Mouse (Mus musculus) heart, embryonic 16.5 days (tissue): ENCODE results near the gene Alox12b. TPM values are rescaled to one million over a fixed set of nuclear protein-coding genes. Genes with fewer than 3 reads are reported as not detected.

Experiments
- ATAC-seq: fragments of 200-750 bp; cut with Nextera tagmentation; replicated peaks from 2 replicates; pipeline ENCODE4 v1.8.0; 2017; ENCODE audit warnings: moderate number of reproducible peaks; ENCODE audit not compliant: insufficient read depth, low FRiP score; ENCODE audit errors: extremely low read depth
- H3K27ac ChIP-seq: fragments of 300-500 bp; sonication (generic); 2 replicates; pipeline ENCODE4 v1.5.1; 2014; ENCODE audit warnings: mild to moderate bottlenecking, low read length, control low read depth, moderate library complexity
- H3K27me3 ChIP-seq: fragments of 300-500 bp; sonication (generic); 2 replicates; pipeline ENCODE4 v1.6.1; 2014; ENCODE audit warnings: low read length, mixed read lengths; ENCODE audit not compliant: control insufficient read depth, insufficient read depth
- H3K36me3 ChIP-seq: fragments of 300-500 bp; sonication (generic); 2 replicates; pipeline ENCODE4 v1.6.1; 2014; ENCODE audit not compliant: control insufficient read depth, insufficient read depth
- H3K4me1 ChIP-seq: fragments of 300-500 bp; sonication (generic); 2 replicates; pipeline ENCODE4 v1.6.1; 2014; ENCODE audit warnings: low read length, mixed read lengths; ENCODE audit not compliant: control insufficient read depth, insufficient read depth
- H3K4me2 ChIP-seq: fragments of 300-500 bp; sonication (generic); 2 replicates; pipeline ENCODE4 v1.6.1; 2014; ENCODE audit warnings: low read depth, mild to moderate bottlenecking, control low read depth, low read length
- H3K4me3 ChIP-seq: fragments of 300-500 bp; sonication (generic); 2 replicates; pipeline ENCODE4 v1.5.1; 2014; ENCODE audit warnings: mild to moderate bottlenecking, control low read depth, low read length
- H3K9ac ChIP-seq: fragments of 300-500 bp; sonication (generic); 2 replicates; pipeline ENCODE4 v1.6.1; 2014; ENCODE audit warnings: low read length, control low read depth
- H3K9me3 ChIP-seq: fragments of 300-500 bp; sonication (generic); replicated peaks from 2 replicates; pipeline ENCODE4 v1.6.1; 2016; ENCODE audit warnings: low read length; ENCODE audit not compliant: control insufficient read depth
- WGBS: fragments of 180-500 bp; shearing (Covaris S2); extraction: QIAGEN DNeasy Blood & Tissue Kit; methylation state at CpG from one replicate; pipeline ENCODE4 v1.1.7; 2014; 5-methylcytosine and 5-hydroxymethylcytosine counted together
- polyA plus RNA-seq: library from polyadenylated mRNA; unstranded; fragments of >200 nt; fragmentation: Nextera tagmentation; extraction: Ambion mirVana; gene quantifications from 2 replicates; pipeline ENCODE4 v1.2.1, GENCODE M21; 2015

The Alox12b gene
- polyA plus RNA-seq, 1 experiment from 2014 or later, result not detected

DNA sequence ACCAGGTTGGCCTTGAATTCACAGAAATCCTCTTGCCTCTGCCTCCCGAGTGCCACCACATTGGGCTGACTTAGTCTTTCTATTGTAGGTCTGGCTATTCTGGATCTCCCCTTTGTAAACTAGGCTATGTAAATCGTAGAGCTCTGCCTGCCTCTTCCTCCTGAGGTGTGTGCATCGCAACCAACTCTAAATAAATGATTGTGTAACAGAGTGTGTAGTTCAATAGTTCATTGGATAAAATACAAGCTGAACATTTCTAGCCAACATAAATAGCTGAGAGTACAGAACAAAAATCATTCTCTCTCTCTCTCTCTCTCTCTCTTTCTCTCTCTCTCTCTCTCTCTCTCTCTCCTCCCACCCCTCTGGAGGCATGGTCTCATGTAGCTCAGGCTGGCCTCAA, 42.2 kb upstream of the Alox12b start:
- no peaks in the 10 kb centered on the region for H3K9me3 ChIP-seq
- H3K4me1 ChIP-seq, result peaks cover 25% of the 10 kb centered on the region
- ATAC-seq, result no peak
- H3K36me3 ChIP-seq, result peaks cover 3% of the 10 kb centered on the region
- H3K27me3 ChIP-seq, result no peaks in the 10 kb centered on the region
- no peak overlapping the region for H3K27ac ChIP-seq
- H3K4me3 ChIP-seq, result no peak overlapping the region
- WGBS, result 74% methylated on average over 3 of the region's 3 CpGs
- H3K9ac ChIP-seq, result no peak overlapping the region
- no peak overlapping the region for H3K4me2 ChIP-seq

DNA sequence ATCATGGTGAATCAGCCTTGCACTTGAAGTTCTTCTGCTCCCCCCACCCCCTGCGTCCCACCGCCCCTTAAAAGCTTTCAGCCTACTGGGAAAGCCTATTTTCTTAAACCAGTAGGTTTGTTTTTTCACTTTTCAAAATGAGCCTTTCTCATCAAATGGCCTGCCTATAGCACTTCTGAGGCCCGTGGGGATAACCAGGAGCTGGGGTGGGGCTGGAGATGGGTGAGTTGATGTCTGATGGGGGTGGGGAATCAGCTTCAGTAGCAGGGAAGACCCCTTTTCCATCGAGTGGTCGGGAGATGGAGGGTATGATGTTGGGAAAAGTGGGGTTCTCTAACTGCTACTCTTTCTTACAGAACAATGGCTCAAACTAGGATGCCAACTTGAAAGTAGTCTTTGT, 39.9 kb upstream of the Alox12b start:
- 54% methylated on average over 5 of the region's 5 CpGs for WGBS

DNA sequence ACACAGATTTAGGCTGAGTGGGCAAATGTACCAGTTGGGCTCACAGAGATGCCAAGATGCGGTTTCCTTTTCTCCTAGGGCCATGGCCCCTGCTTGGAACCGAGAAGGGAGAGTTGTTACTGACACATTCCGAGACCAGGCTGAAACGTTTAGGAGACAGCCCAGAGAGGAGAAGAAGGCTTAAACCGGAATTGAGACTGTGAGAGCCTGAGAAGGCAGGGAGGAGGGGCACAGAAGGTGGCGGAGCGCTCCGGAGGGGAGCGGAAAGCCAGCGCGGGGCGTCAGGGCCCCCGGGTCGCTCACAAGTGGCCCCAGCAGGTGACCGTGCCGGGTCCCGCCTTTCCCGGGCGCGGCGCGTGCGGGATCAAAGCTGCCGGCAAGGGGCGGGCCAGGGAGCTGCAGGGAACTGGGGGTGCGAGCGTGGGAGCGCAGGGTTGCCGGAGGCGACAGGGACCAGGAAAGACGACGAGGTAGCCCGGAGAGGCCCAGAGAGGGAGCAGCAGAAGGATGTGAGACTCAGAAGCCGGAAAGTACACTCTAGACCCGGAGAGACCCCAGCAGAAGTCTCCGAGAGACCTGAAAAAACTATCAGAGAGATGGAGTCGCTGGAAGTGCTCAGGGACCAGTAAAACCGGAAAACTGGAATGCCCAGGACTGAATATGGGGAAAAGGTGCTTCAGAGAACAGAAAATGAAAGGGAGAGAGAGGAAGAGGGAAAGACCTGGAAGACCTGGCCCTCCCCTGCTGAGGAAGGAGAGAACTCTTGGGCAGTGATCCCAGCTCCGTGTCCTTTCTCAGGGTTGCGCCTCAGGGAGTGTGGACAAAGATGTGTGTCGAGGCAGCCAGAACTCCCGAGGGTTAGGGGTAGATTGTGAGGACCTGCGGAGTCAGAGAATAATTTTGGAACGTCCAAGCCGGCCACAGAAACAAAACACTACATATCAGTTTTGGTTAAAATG, 38.8 kb upstream of the Alox12b start:
- Histone ChIP-seq H3K4me1 (peaks cover 24% of the 10 kb centered on the region), H3K9me3 (no peaks in the 10 kb centered on the region), H3K36me3 (no peaks in the 10 kb centered on the region), H3K27me3 (no peaks in the 10 kb centered on the region), H3K27ac (peak overlapping the region; percentile 89), H3K9ac (peak overlapping the region; percentile 84), H3K4me2 (peak overlapping the region; percentile 70), H3K4me3 (peak overlapping the region; percentile 77)
- ATAC-seq, result no peak; the same call in 1 of the 2 replicates
- under 1% methylated on average over 45 of the region's 45 CpGs for WGBS

More for the DNA sequence above, 39.9 kb upstream of the Alox12b start:
- Histone ChIP-seq H3K27me3 (no peaks in the 10 kb centered on the region), H3K9me3 (no peaks in the 10 kb centered on the region), H3K4me2 (no peak overlapping the region; the same call in 1 of the 2 replicates), H3K4me1 (peaks cover 28% of the 10 kb centered on the region), H3K36me3 (no peaks in the 10 kb centered on the region), H3K4me3 (no peak overlapping the region), H3K27ac (no peak overlapping the region), H3K9ac (no peak overlapping the region)
- ATAC-seq, result no peak

DNA sequence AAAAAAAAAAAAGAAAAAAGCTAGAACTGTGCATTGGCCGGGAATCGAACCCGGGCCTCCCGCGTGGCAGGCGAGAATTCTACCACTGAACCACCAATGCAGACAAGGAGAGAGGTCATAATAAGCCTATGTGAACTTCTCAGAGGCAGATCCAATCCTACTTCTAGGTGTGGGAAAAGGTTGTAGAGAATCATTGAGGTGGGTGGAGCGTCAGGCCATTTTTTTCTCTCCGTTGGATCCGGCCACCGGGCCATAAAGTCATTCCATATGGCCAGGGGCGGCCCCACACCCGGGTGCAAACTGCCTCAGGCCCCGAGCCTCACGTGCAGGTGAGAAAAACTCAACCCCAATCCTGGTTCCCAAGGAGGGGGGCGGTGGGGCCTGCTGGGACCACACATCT, 38.0 kb upstream of the Alox12b start:
- 2% methylated on average over 15 of the region's 15 CpGs for WGBS
- no peaks in the 10 kb centered on the region for H3K36me3 ChIP-seq
- no peaks in the 10 kb centered on the region for H3K9me3 ChIP-seq
- H3K4me3 ChIP-seq, result peak overlapping the region; percentile 77
- no peaks in the 10 kb centered on the region for H3K27me3 ChIP-seq
- ATAC-seq, result no peak
- no peak overlapping the region; the same call in 1 of the 2 replicates for H3K27ac ChIP-seq
- H3K4me2 ChIP-seq, result peak overlapping the region; percentile 70
- H3K9ac ChIP-seq, result peak overlapping the region; percentile 54
- peaks cover 27% of the 10 kb centered on the region for H3K4me1 ChIP-seq

DNA sequence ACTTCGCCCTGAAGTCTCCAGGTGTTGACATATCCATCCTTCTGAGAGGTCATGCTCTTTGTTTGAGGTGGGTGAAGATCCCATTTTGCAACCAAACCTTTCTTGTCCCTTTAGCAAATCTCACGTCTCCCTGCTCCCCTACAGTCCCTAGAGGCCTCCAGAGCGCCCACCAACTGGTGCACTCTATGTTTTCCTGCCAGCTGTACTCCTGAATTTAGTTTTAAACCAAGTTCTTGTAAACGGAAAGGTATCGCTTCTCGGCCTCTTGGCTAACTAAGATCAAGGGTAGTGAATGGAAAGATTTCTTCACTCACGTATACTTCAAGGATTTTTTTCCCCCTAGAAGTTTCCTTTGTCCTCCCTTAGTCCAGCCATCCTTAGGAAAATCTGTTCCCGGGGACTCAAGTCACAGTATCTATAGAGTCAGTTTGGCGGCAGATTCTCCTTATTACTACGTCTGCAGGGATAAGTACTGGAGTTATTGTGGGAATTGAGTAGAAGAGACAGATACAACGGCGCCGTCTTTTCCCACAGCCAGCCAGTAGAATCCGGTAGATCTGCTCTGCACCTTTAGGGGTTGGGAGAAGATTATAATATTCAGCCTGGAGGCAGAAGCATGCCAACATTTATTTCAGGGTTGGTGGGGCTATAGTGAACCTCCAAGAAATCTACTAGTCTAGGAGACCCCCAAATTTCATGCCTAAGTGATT, 37.2 kb upstream of the Alox12b start:
- H3K36me3 ChIP-seq, result no peaks in the 10 kb centered on the region
- H3K9me3 ChIP-seq, result no peaks in the 10 kb centered on the region
- peaks cover 27% of the 10 kb centered on the region for H3K4me1 ChIP-seq
- no peaks in the 10 kb centered on the region for H3K27me3 ChIP-seq
- no peak for ATAC-seq
- WGBS, result 49% methylated on average over 14 of the region's 14 CpGs
- H3K27ac ChIP-seq, result no peak overlapping the region
- peak overlapping the region; percentile 72; the same call in 1 of the 2 replicates for H3K4me3 ChIP-seq
- H3K4me2 ChIP-seq, result peak overlapping the region; percentile 83
- H3K9ac ChIP-seq, result peak overlapping the region; percentile 63

DNA sequence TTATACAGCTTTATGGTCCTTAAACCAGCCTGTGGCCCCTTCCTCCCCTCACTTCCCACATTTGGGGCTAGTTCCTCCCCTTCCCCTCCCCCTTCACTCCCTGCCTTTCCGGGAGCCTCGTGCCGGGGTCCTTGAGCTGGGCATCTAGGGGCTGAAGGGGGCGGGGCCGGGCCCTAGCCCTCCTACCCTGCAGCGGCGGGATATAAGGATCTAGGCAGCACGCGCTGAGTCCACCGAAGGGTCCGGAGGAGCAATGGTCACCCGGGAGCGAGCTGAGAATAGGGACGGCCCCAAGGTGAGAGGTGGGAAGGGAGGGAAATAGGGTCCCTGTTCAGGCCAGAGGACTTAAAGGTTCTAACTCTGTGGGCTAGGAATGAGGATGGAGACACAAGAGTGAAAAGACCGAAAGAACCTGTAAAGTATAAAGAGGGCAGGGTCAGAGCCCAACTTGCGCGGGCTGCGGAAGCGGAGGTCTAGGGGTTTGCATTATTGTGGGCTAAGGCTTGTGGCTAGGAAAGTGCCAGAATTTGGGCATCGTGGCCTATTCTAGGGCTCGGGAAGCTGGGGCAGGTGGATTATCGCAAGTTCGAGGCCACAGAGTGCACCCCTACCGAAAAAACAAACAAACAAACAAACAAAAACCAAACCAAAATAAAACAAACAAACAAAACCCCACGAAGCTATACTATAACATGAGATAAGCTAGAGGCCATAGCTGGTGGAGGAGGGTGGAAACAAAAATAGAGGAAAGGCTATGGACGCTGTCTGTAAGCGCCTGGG, 36.4 kb upstream of the Alox12b start, which contains the start of gene Hes7:
Gene Hes7, plus strand, starts transcription at position 184 of the 780 bp plus-strand sequence.
- 3% methylated on average over 27 of the region's 27 CpGs for WGBS
- Histone ChIP-seq H3K4me3 (peak within 1 kb of the TSS; percentile 72), H3K4me2 (peak within 1 kb of the TSS; percentile 83), H3K27ac (no peak within 1 kb of the TSS; the same call in 1 of the 2 replicates), H3K36me3 (no peaks in the 10 kb centered on the region), H3K4me1 (peaks cover 28% of the 10 kb centered on the region), H3K27me3 (no peaks in the 10 kb centered on the region), H3K9ac (peak within 1 kb of the TSS; percentile 81), H3K9me3 (no peaks in the 10 kb centered on the region)
- ATAC-seq, result no peak

DNA sequence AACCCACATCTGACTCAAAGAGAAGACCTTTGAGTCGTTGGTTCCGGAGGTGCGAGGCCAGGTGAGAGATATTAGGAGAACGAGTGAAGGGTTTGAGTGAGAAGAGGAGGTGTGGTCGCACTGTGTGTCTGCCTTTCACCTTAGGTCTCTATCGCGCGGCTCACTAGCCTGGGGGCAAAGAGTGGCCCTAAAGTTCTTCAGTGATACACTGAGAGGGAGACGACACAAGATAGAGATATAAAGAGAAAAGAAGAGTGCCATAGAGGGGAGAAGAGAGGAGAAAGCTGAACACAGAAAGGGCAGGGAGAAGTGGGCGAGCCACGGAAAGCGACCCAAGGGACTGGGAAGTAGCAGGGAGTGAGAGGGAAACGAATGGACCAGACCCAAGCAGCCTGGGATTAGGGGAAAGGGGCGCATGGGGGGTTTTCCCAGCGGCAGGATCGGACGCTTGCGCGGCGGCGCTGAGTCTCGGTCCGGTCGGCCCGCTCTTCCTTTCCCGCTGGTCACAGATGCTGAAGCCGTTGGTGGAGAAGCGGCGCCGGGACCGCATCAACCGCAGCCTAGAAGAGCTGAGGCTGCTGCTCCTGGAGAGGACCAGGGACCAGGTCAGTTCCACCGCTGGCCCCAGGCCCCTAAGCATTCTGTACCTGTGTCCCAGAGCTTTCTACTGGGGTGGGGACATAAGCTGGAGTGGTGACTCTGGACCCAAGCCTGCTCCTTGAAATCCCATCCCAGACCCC, 35.6 kb upstream of the Alox12b start:
- Histone ChIP-seq H3K4me1 (peaks cover 35% of the 10 kb centered on the region), H3K9ac (peak overlapping the region; percentile 81), H3K9me3 (no peaks in the 10 kb centered on the region), H3K4me3 (peak overlapping the region; percentile 72), H3K36me3 (no peaks in the 10 kb centered on the region), H3K27me3 (no peaks in the 10 kb centered on the region), H3K4me2 (peak overlapping the region; percentile 83), H3K27ac (peak overlapping the region; percentile 93)
- 2% methylated on average over 33 of the region's 33 CpGs for WGBS
- ATAC-seq, result no peak

DNA sequence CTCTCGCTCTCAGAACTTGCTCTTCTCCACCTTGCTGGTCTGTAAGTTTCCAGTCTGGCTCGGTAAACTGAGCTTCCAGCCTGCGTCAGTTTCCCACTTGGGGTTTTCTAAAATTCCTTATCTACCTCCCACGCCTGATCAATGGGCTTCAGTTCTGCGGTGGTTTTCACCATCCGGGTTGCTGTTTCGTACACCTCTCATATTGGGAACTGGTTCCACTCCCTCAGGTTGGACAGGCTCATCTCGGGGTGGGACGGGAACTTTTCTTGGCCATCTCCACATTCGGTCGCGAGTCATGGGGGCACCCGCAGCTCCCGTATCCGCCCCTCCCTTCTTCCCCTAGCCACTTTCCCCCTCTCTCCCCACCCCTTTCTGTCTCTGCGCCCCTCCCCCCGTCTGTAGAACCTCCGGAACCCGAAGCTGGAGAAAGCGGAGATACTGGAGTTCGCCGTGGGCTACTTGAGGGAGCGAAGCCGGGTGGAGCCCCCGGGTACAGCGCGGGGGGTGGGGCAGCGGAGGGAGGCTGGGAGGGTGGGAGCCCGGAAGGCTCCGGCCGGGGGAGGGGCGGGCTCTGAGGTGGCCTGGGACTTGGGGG, 35.0 kb upstream of the Alox12b start:
- peak overlapping the region; percentile 83 for H3K4me2 ChIP-seq
- H3K9ac ChIP-seq, result peak overlapping the region; percentile 81
- H3K27me3 ChIP-seq, result no peaks in the 10 kb centered on the region
- no peaks in the 10 kb centered on the region for H3K9me3 ChIP-seq
- H3K4me1 ChIP-seq, result peaks cover 39% of the 10 kb centered on the region
- no peak for ATAC-seq
- WGBS, result 1% methylated on average over 31 of the region's 32 CpGs
- peak overlapping the region; percentile 72 for H3K4me3 ChIP-seq
- H3K36me3 ChIP-seq, result no peaks in the 10 kb centered on the region
- H3K27ac ChIP-seq, result peak overlapping the region; percentile 93
